Mouse (Mus musculus): ENCODE data around the gene Abhd2.
A peak's percentile ranks its signal among the peaks of the same experiment; 100 is the strongest.

Abhd2 gene

DNA sequence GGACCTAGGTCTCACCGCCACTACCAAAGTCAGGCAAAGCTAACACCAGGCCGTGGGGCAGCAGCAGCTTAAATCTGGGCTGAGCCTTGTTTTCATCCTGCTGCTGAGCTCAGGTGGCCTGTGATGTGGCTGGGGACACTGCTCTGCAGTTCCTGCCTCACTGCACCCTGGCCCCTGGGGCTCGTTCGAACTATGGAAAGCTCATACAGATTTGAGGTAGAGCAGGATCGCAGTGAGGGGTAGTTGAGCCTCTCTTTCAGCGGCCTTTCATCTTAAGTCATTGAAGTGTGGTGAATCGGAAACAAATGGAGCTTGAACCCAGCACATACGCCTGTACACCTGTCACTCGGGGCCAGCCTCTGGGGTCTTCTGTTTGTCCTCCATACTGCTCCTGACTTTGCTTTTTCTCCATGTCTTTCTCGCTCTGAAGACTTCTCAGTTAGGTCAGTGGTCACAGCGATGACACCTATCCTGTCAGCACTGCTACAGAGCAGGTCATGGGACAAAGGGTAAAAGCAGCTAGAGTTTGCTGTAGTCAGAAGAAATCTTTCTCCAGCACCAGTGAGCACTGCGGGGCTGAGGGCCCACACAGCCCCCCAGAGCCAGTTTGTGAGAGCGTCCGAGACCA is 20.7 kb downstream of the Abhd2 start:
- DNase-seq (ENCODE audit: low read depth, low spot score) = no peak

DNA sequence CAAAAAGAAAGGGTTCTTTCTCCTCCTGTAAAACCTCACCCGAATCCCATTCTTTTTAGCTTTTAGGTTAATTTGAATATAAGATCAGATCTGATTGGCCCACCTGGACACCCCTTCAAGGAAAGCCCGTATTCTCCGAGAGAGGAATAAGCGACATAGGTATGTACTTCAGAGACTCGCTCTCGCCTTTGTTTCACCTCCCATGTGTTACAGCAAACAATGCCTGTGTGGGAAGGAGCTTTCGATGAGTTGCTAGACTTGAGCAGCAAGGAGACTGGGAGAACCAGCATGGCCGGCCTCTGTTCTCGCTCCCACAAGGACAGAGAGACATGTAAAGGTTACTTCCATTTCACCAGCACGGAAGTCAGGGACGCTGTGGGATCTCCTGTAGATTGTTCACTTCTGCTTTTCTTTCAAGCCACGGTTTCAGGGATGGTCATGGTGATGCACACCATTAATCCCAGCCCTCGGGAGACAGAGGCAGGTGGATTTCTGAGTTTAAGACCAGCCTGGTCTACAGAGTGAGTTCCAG is 21.5 kb downstream of the Abhd2 start:
- no peak for DNase-seq (ENCODE audit: low read depth, low spot score)

GRCm38 (mm10) chr7:79295196-79295826 is 22.3 kb downstream of the Abhd2 start:
- no peak for DNase-seq (ENCODE audit: low read depth, low spot score)

DNA sequence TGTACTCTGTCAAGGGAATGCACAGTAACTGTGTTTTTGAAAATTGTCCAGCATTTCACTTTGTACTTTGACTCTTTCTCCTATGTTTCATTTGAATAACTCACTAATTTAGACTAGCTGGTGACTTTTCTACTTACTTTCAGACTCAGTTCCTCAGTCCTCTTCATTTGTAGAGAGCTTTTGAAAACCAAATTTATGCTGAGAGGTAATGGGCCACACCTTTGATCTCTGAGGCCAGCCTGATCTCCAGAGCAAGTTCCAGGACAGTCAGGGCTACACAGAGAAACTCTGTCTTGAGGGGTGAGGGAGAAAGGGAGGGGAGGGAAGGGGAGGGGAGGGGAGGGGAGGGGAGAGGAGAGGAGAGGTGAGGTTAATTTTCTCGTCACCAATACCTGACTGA is 25.7 kb downstream of the Abhd2 start:
- no peak for DNase-seq (ENCODE audit: low read depth, low spot score)

DNA sequence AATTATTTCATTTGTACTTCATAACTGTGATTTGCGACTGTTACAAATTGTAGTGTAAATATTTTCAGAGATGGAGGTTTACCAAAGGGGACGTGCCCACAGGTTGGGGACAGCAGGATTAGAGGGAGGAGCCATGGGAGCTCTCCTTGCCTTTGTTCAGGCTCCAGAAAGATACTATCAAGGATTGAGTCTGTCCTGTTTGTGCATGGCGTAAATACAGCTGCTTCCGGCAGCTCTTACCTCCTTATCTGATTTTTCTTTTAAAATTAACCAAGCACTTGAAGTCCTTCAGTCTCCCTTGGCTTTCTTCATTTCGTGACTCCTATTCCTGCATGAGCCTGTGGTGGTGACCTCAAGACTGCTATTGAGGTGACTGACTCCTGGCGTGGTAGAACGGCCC is 26.5 kb downstream of the Abhd2 start:
- DNase-seq (ENCODE audit: low read depth, low spot score) = no peak

- no peak for DNase-seq (ENCODE audit: low read depth, low spot score)
Measured at GRCm38 (mm10) chr7:79300432-79301151, 27.6 kb downstream of the Abhd2 start.

- no peak for DNase-seq (ENCODE audit: low read depth, low spot score)
Measured at GRCm38 (mm10) chr7:79302145-79302544, 29.1 kb downstream of the Abhd2 start.

DNA sequence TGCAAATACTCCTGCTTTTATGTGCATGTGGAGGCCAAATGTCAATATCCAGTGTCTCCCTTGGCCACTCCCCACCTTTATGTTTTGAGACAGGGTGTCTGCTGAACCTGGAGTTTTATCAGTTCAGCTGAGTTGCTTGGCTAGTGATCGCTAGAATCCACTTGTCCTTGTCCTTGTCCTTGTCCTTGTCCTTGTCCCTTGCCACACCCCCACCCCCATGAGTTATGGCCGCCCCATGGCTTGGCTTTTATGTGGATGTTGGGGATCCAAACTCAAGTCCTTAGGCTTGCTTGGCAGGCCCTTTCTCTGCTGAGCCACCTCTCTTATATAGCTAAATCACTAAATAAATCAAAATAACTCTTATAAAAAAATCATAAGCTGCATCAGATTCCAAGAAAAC is 29.6 kb downstream of the Abhd2 start:
- DNase-seq (ENCODE audit: low read depth, low spot score) = no peak

DNA sequence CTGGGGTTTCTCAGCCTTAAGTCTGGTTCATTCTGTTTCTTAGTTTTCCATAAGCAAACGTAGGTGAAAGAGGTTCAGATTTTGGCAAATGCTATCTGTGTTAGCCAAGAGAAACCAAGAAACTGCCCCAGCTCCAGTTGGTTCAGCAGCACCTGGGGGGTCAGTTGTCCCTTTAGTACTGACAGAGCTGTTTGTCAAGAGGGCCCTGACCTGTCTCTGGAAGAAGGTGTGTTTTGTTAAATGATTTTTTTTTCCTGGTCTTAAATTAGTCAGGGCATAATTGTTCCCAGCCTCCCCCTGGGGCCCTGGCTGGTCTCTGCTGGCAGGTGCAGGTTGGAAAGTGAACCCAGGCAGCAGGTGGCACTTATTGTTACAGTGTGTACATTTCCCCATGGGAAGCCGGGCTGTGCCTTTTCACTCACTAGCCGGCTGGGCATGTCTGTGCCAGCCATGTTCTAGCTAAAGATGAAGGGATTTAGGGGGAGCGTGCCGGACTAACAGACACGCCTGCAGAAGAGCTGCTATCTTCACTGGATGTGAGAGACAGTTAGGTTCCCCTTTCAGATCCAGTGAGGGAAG is 30.3 kb downstream of the Abhd2 start:
- DNase-seq (ENCODE audit: low read depth, low spot score) = no peak

- DNase-seq (ENCODE audit: low read depth, low spot score) = no peak
Measured at GRCm38 (mm10) chr7:79308455-79309030, 35.5 kb downstream of the Abhd2 start.

GRCm38 (mm10) chr7:79309247-79310190 is 36.5 kb downstream of the Abhd2 start:
- DNase-seq (ENCODE audit: low read depth, low spot score) = peak; percentile 29

GRCm38 (mm10) chr7:79310191-79310555 is 37.2 kb downstream of the Abhd2 start:
- no peak for DNase-seq (ENCODE audit: low read depth, low spot score)

- DNase-seq (ENCODE audit: low read depth, low spot score) = no peak
Measured at GRCm38 (mm10) chr7:79311420-79311988, 38.5 kb downstream of the Abhd2 start.

GRCm38 (mm10) chr7:79312246-79312645 is 39.2 kb downstream of the Abhd2 start:
- no peak for DNase-seq (ENCODE audit: low read depth, low spot score)

DNA sequence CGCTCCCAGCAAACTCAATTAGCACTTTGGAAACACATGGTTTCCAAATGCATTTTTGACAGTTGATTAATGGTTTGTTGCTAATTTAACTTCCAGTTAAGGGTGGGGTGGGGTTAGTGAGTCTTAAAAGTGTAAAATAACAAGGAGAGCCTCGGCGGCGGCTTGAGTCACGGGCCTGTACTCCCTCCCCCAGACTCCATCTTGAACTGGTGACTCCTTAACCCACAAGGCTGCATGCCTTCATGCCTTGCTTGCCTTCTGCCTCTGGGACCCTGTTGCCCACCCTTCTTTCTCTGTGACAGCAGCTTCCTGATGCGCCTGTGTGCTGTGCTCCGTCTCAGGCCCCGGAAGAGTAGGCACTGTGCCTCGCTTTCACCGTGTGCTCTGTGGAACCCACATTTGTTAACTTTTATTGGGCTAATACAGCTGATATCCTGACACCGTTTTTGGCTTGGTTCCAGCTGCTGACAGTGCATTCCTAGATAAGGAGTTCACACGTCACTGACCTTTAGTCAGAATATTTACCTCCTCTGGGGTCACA is 40.6 kb downstream of the Abhd2 start:
- DNase-seq (ENCODE audit: low read depth, low spot score) = no peak

GRCm38 (mm10) chr7:79314517-79314916 is 41.5 kb downstream of the Abhd2 start:
- DNase-seq (ENCODE audit: low read depth, low spot score) = no peak

- no peak for DNase-seq (ENCODE audit: low read depth, low spot score)
Measured at GRCm38 (mm10) chr7:79315149-79315548, 42.1 kb downstream of the Abhd2 start.

DNA sequence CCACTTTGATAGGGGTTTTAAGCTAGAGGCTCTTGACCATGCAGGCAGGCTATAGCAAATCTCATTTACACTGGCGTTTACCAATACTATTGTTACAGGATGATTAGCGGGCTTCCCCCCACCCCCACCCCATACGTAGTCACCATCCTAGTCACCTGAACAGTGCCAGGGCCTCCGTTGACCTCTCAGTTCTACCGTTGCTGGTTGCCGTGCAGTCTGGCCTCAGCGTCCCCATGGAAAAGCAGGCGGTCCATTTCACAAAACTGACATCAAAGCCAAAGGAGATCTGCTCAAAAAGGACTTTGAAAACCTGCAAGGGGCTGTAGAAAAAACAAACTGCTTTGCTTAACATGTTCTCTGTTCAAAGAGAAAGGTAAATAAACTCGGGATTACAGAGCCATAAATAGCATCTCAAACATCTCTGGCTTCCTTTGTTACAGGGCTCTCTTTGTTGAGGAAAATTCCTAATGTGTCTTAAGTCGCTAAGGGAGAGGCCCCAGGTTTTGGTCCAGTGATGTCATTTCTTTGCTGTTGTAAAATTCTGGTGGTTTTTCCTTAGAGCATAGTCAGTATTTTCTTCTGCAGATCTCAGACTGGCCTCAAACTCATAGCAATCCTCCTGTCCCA is 43.2 kb downstream of the Abhd2 start:
- DNase-seq (ENCODE audit: low read depth, low spot score) = no peak

GRCm38 (mm10) chr7:79317576-79317975 is 44.6 kb downstream of the Abhd2 start:
- DNase-seq (ENCODE audit: low read depth, low spot score) = no peak
